Mouse (Mus musculus): ENCODE results near the gene Ptk7.

Gene Ptk7

DNA sequence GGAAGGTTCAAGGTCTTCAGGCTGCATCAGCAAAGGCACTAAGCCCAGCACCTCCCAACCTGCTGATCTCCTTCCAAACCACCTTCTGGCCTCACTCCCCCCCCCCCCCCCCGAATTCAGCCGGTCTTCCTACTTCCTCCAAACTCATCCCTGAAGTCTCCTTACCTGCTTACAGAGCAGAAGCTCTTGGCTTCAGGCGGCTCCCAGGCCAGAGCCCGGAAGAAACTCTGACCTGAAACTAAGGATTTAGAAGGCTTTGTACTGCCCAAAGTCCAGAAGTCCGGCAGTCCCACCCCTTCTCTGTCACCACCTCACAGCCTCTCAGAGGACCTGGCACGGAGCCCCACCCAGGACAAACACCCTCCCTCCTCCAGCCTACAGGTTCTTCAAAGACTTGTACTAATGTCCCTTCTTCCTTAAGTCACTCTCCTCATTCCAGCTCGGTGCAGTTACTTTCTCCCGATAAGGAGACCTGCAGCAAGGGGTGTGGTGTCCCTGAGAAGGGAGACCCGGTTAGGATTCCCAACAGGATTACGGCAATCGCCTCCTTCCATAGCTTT is 15.7 kb upstream of the Ptk7 start:
- DNase-seq (ENCODE audit: low spot score in 2 of 2), result no peak

DNA sequence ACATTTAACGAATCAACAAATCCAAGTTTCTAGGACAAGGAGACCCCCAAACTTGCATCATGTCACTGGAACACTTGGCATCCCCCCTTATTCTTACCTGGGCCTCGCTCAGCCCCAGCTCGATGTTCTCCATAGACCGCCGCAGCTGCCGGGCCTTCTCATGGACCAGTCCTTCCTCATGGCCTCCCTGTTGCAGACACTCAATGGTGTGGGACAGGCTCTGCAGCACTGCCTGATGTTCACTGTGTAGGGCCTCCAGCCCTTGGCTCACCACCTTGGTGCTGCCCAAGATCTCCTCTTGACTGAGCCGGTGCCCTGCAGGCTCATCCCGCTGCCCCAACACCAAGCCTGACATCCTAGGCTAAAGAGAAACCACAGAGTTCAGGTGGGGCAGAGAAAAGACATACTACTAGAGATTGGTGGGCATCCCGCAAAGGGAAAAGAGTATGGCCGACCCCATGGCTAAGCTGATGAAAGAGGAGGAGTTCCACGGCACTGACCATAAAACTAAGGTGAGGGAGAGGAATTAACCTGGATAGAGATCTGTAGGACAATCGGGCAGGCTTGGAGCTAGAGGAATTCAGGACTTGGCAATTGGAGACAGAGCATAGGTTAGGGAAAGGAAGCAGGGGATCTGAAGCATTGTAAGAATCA is 15.0 kb upstream of the Ptk7 start:
- DNase-seq (ENCODE audit: low spot score in 2 of 2), result no peak

DNA sequence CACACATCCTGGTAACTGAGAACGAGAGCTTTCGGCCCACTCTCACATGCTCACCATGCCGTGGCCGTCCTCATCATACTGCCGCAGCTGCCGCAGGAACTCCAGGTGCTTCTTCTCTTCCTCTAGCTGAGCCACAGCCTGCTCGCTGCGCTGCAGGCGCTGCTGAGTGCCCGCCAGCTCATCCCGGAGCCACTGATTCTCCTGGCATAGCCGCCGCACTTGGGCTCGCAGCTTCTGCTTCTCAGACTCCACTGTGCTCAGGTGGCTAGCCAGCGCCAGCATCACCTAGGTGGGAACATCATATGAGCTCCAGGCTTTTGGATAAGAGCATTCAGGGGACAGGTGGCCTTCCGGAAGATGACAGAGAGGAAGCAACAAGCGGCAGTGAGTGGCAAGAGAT is 12.8 kb upstream of the Ptk7 start:
- DNase-seq (ENCODE audit: low spot score in 2 of 2), result no peak

DNA sequence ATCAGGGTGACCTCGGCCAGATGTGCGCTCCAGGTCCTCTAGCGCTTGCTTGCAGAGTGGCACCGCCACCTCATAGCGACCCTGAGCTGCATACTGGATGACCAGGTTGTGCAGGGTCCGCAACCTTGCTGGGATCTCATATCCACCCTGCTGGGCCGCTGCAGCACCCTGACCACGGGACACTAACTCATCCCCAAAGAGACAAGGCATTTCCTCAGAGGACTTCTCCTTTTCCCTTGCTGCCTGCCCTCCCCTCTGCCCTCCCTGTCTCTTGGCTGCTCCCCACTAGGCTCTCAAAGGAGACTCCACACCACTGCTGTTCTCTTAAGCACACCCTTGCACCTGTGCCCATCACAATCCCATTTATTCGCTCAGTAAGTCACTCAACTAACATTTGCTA is 10.6 kb upstream of the Ptk7 start:
- DNase-seq (ENCODE audit: low spot score in 2 of 2), result no peak

DNA sequence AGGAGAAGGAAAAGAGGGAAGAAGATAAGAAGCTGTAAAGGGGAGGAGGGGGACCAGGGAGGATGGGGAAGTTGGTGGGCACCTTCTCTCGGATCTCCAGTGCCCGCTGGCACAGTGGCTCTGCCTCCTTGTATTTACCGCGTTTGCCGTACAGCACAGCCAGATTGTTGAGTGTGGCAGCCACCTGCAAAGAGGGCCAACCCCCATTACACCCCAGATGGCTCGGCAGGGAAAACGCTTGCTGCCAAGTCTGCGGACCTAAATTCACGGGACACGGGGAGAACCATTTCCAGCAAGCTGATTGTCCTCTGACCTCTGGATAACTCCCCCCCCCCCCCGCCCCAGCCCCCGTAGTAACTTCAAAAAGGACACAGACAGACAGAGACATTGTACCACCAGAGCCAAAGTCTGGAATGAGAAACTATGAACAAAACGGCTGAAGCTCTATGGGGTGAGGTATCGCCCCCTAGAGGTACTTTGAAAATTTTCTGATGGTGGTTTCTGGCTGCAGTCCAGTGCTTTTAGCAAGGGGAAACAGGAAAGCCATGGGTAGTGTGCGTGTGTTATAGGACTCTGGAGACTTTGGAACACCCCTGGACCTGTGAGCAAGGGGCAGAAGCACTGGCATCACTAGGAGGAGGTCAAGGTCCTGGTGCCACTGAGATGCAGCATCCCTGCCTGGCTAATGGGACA is 7.7 kb upstream of the Ptk7 start:
- no peak for DNase-seq (ENCODE audit: low spot score in 2 of 2)

DNA sequence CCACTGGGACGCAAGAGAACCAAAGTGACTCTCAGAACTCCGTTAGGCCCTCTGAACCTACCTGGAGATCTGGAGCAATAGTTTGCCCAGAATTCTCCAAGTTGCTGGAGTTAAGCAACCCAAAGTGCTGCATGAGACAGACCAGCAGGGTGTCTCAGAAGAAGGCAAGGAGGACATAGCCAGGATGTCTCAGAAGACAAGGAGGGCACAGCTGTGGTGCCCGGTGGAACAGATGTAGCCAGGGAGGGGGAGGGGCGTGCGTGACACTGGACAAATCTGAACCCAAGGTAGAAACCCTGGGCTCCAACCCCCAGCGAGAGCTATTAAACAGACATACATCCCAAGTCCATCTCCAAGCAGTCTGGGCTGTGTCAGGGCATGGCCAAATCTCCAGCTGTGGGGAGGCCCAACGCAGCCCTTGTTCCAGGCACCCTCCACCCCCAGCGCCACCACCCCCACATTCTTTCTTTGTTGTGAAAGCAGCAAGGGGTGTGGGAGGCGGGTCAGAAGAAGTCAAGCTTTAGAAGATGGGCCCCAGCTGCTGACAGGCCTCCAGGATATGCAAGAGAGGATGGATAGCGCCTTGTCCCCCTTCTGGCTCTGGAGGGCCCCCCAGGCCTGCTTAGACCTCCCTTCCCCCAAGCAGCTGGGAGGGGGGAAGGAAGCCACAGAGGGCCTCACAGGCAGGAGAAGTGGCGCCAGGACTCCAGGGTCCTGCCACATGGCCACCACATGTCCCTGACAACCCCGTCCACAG is 559 bp upstream of the Ptk7 start:
- no peak for DNase-seq (ENCODE audit: low spot score in 2 of 2)

DNA sequence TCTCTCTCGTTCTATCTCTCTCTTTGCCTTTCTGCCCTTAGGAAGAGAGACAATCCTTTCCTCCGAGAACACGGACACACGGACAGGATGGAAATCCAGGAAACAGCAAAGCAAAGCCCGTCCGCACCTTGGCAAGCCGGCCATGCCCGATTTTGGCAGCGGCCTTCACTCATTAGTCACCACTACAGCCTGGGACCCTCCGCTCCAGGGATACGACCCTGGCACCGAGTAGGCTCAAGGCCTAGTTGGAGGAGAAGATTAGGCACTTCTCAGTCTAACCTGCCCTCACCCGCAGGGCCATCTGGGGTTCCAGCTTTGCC is 873 bp downstream of the Ptk7 start:
- DNase-seq (ENCODE audit: low spot score in 2 of 2), result no peak

DNA sequence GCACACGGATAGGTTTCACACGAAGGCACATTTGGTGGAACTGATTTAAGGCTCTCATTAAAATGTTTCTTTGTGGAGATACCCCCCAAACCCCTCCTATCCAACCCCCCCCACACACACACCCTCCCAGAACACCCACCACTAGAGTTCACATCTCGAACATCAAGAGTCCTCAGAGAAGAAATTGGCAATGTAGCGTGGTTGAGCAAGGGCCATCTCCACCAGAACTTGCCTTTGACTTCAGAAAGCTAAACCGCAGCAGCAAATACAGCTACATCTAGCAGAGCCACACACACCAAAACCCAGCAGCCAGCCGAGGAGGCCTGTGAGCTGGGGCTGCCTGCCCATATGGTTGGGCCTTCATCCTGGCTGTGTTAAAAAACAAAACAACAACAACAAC is 1.9 kb downstream of the Ptk7 start:
- no peak for DNase-seq (ENCODE audit: low spot score in 2 of 2)

DNA sequence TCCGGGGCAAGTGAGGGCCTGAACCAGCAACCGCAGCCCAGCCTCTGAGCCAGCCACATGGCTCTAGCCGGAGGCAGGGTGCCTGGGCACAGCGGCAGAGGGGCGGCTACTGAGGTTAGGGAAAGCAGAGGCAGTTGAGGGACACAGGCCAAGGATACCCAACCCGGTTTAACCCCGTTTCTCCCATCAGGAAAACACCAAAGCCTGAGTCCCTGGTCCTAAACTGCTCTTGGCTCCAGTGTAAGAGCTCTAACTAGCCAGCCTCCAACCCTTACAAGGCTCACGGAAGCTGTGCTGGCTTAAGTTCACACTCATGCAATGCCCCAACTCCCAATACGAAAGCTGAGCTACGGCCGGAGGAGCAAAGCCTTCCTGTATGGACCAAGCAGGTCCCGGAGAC is 4.7 kb downstream of the Ptk7 start:
- no peak for DNase-seq (ENCODE audit: low spot score in 2 of 2)

DNA sequence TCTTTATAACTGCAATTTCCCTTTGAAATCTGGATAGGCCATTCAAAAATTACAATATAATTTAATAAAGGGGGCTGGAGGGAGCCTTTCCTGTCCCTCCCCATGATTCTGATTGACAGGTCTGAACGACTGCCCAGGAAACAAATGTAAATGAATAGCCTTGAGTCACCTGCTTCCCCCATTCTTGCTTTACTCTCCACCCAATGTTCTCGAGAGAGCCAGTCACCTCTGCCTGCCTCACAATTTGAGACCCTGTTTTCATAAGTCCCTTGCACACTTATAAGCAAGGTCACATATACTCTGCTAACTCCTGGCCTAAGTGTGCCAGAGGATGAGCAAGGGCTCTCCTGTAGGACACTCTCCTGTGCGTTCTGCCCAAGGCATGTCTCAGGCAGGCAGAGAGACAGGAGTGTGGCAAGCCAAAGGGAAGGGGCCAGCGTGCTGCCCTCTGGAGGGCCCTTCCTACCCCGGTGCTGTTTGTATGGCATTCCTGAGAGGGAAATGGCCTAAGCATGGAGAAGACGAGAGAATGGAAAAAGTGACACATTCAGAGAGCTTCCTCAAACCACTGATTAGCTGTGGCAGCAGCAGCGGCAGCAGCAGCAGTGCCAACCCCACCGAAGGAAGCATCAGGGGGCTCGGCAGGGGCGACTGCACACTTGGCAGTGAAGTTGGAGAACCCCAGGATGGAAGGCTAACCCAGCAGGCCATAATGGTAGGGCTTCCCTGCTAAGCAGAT is 5.3 kb downstream of the Ptk7 start:
- DNase-seq (ENCODE audit: low spot score in 2 of 2), result no peak

DNA sequence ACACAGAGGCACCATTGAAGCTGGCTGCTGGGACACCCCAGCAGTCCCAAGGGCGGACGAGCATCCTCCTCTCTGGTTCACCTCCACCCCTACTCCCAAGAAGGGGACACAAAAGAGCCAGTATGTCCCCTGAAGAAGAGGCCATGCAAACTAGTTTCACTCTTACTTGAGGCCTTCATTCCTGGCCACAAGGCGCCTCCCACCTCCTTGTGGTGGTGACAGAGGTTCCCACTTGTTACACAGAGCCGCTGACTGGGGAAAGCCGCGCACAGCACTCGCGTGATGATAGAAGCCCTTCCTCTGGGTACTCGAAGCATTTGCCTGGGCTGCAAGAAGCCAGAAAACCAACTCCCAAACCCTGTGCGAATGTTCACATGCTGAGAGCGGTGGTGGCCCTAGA is 7.0 kb downstream of the Ptk7 start:
- DNase-seq (ENCODE audit: low spot score in 2 of 2), result no peak

DNA sequence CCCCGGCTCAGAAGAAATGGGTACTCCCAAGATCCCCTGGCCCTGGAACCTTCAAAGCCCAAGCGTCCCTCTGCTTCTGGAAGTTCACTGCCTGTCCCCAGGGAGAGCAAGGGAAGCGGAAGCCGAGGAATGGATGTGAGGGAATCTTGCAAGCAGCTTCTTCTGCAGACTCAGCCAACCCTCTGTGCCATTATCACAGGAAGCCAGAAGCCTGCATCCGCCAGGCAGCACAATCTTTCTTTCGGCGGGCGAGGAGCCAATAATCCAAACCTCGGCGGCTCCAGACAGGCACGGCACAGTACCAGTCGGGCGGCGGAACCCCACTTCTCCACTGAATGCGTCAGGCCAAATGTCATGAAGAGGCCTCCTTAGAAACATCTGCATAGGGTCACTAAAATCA is 8.0 kb downstream of the Ptk7 start:
- no peak for DNase-seq (ENCODE audit: low spot score in 2 of 2)

DNA sequence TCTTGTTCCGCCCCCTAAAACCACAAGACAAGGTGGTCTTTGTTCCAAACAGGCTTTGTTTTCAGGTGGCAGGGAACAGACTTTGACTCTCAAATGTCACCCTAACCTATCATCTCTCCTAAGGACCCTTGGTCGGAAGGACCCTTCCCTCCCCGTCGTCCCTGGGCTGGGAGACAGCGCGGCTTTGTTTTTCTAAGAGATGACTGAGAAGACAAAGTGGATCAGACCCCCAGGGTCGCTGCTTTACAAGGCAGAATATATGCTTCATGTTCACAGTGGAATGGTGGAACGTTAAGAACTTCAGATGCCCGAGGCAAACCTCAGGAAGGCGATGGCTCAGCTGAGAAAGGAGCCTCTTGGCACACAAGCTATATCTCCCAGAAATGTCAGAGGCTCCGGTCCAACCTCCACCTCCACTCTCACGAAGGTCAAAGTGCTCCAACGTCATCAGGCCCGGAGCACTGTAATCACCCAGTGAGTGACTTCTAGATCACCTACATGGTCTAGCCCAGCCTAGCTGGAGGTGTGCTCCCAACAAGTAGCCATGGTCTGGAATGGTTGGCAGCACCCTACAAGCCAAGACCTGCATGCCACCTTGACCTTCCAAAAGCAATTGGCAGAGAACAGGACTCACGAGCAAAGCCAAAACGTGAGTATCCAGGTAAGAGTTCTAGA is 9.5 kb downstream of the Ptk7 start:
- no peak for DNase-seq (ENCODE audit: low spot score in 2 of 2)

DNA sequence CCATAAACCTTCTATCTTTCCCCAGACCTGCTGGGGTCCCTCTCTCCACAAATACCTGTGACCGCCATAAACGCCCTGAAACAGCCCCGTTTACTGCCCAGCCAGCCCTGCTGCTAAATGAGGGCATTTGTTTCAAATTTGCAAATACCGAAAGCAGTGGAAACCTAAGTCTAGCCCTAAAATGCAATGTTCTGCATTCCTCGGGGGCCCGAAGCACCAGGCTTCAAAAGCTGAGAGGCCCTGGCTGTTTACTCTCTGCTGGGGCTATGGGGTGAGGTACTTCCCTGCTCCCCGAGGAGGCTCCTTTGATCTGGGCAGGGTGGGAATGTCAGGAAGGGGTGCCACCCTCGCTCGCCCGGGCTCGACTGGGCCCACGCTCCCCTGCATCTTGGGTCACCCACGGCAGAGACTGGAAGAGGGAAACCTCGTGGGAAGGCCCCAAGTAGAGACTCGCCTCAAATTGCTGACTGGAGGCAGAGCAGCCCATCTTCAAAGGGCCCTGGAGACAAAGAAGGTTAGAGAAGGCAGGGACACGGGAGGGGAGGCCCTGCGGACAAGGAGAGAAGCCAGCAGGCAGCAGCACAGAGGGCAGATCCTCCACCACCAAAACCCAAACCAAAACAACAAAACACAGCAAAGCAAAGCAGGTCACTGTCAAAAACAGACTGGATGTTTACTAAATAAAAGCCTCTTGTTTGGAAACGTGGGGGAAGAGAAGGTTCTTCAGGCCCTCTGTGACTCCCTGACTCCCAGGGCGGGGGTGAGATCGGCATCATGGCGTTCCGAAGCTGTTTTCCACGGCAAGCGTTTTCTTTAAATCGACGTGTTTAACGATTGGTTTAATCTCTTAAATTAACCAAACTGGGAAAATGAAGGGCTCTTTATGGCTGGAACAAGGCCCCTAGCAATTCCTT is 10.3 kb downstream of the Ptk7 start:
- no peak for DNase-seq (ENCODE audit: low spot score in 2 of 2)

DNA sequence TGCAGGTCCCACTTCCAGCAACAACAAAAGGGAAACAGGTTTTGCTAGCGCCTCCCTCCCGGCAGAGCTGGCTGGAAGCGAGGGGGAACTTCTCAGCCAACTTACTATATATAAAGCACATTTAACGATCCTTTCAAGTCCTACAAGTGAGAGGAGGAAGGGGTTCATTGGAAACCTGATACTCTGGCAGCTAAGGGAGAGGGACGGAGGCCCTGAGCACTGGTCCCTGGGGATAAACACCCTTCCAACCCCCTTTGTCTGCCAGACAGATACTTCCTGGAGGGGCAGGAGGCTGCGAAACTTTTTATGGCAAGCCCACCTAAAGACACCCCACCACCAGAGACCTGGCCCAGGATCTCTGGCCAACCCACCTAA is 10.9 kb downstream of the Ptk7 start:
- no peak for DNase-seq (ENCODE audit: low spot score in 2 of 2)

DNA sequence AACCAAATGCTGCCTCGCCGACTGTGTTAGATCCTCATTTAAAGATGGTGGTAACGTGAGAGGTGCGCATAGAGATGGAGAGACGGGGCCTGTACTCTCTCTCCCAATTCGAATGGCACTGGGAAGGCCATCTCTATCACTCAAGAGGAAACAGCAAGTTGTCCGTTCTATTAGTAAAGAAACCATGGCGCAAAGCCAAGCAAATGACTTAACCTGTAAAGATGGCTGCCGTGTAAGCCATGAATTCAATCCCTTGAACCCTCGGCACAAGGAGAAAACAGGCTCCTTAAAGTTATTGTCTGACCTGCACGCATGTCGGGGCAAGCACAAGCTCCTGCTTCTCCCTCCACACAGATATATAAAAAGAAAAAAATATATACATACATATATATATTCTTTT is 11.5 kb downstream of the Ptk7 start:
- DNase-seq (ENCODE audit: low spot score in 2 of 2), result no peak

DNA sequence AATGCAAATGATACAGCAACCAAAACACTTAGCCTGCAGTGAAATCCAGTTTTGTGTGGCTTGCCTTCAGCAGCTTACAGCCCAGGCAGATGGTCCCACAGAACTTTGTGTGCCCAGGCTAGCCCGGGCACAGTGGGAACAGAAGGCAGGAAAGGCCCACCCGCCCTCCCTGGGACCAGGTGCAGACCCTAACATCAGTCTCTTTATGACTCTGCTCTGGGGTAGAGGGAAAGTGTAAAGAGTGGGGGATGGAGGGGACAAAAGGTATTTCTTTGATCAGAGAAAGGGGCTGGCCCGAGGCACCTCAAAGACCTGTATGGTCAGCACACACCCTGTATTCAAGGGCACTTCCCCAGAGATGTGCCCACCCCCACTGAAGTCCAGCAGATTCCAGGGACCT is 16.1 kb downstream of the Ptk7 start:
- DNase-seq (ENCODE audit: low spot score in 2 of 2), result no peak

DNA sequence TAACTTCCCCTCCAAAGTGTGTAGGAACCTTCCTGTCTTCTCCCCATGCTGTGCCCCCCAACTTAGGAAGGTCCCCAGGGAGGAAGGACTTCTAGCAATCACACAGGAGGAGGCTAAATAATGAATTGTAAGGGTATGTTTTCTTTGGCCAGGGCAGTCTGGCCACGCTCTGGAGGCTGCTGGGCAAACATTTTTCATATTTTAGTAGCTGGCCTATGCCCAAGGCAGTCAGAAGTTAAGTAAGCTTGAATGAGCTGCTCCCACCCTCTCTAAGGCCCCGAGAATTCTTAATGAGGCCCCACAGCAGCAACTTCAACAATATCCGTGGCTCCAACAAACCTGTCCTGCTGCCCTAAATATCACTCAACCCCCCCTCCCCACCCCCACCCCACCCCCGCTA is 16.5 kb downstream of the Ptk7 start:
- DNase-seq (ENCODE audit: low spot score in 2 of 2), result no peak

DNA sequence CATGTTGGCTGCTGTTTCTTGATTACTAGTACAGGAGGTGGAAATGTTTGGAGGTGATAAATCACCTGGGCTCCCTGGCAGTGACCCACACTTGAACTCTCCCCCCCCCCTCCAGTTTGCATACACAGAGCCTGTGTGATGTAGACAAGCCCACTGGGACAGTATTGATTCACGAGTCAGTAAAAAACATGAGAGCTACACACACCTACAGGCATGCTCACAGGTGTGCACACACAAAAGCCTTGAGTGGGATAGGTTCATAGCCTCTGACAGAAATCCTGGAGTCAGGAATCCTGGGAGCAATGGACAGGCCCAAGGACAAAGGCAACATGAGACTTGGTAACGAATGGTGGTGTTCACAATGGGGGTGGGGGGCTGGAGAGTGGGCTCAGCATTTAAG is 17.1 kb downstream of the Ptk7 start:
- DNase-seq (ENCODE audit: low spot score in 2 of 2), result no peak

DNA sequence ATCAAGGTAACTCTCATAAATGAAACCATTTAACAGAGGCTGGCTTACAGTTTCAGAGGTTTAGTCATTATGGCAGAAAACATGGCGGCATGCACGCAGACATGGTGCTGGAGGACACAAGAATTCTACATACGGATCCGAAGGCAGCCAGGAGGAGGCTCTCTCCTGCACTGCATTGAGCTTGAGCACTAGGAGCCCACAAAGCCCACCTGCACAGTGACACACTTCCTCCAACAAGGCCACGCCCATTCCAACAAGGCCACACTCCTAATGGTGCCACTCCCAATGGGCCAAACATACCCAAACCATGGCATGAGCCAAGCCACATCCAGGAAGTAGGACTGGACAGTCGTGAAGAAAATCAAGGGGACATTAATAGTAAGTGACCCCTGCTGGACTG is 18.0 kb downstream of the Ptk7 start:
- DNase-seq (ENCODE audit: low spot score in 2 of 2), result no peak
